In the genomic region with DNA sequence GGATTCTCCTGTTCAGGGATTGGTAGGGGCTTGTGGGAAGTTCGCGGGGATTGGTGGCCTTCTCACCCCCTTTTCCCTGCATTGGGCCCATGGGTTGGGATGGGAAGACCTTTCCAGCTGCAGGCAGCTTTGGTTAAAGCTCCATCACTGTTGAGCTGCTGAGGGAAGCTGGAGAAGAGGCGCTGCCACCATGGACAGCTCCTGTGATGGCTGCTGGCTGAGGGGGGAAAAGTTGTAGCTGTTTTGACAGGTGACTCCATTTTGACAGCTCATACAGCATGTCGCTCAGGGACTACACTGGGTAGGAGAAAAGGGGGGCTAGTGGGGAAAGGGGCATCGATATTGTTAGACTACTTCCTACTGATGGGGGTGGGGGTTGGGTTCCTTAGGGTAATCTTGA, we compare ENCODE assay signal across 17 mouse cellular contexts. TPM values are rescaled to one million over a fixed set of nuclear protein-coding genes. Genes with fewer than 3 reads are reported as not detected.
DNase-seq lines count a peak whose midpoint lies in the region; ATAC-seq lines count a peak whose summit lies in the region.
"Had no signal": no experiment of that assay in that cellular context is flagged by ENCODE, and none has a peak within 500 bp of the region (broad histone marks: within the 10 kb centered on the region; RNA-seq: fewer than 3 reads in every experiment).

No protein-coding gene starts in this region.

- 54% methylated on average over 5 of the region's 5 CpGs for WGBS in midbrain, embryonic 11.5 days
- 52% methylated on average over 5 of the region's 5 CpGs for WGBS in midbrain, embryonic 15.5 days
- 37% methylated on average over 5 of the region's 5 CpGs for WGBS in limb, embryonic 11.5 days

- H3K27me3 ChIP-seq in midbrain, embryonic 11.5 days (ENCODE audit: control insufficient read depth, insufficient read depth, low read length), result no peaks in the 10 kb centered on the region
- H3K27me3 ChIP-seq in midbrain, embryonic 15.5 days (replicated peaks), result no peaks in the 10 kb centered on the region
- H3K27me3 ChIP-seq in limb, embryonic 11.5 days (ENCODE audit: control insufficient read depth, insufficient read depth, low read length), result no peaks in the 10 kb centered on the region
- H3K27me3 ChIP-seq: liver, embryonic 13.5 days had no signal

- no peak overlapping the region for H3K4me2 ChIP-seq in midbrain, embryonic 11.5 days
- no peak overlapping the region for H3K4me2 ChIP-seq in midbrain, embryonic 15.5 days
- H3K4me2 ChIP-seq in limb, embryonic 11.5 days (ENCODE audit: low read depth, severe bottlenecking), result no peak overlapping the region
- H3K4me2 ChIP-seq: liver, embryonic 13.5 days had no signal

- H3K4me1 ChIP-seq in midbrain, embryonic 11.5 days (ENCODE audit: control insufficient read depth, insufficient read depth, low read length), result no peaks in the 10 kb centered on the region
- no peaks in the 10 kb centered on the region for H3K4me1 ChIP-seq in midbrain, embryonic 15.5 days
- no peaks in the 10 kb centered on the region for H3K4me1 ChIP-seq in limb, embryonic 11.5 days (ENCODE audit: control insufficient read depth, insufficient read depth, low read length)
- H3K4me1 ChIP-seq: liver, embryonic 13.5 days had no signal

- H3K9me3 ChIP-seq in midbrain, embryonic 11.5 days (ENCODE audit: control insufficient read depth, low read length), result no peaks in the 10 kb centered on the region
- H3K9me3 ChIP-seq in midbrain, embryonic 15.5 days, result no peaks in the 10 kb centered on the region
- H3K9me3 ChIP-seq in limb, embryonic 11.5 days (ENCODE audit: control insufficient read depth, low read length), result no peaks in the 10 kb centered on the region
- H3K9me3 ChIP-seq: liver, embryonic 13.5 days had no signal

- no peak overlapping the region for H3K4me3 ChIP-seq in midbrain, embryonic 11.5 days (ENCODE audit: low read depth, low read length)
- no peak overlapping the region for H3K4me3 ChIP-seq in midbrain, embryonic 15.5 days
- no peak overlapping the region for H3K4me3 ChIP-seq in limb, embryonic 11.5 days (ENCODE audit: low read depth, low read length)
- H3K4me3 ChIP-seq: liver, embryonic 13.5 days had no signal

- DNase-seq in heart, postnatal 4 days, result peak; percentile 34
- DNase-seq in heart, adult 18-20 months, result no peak
- DNase-seq in midbrain, embryonic 11.5 days (ENCODE audit: low spot score, missing footprints), result peak; percentile 84
- peak; percentile 50 for DNase-seq in ZHBTc4 (ENCODE audit: low read depth, low spot score)
- peak; percentile 76 for DNase-seq in limb, embryonic 11.5 days (ENCODE audit: low spot score)
- no peak for DNase-seq in urinary bladder, postnatal 14 days (ENCODE audit: low spot score)
- DNase-seq in frontal cortex, postnatal 25 days (ENCODE audit: low spot score in 2 of 2), result no peak
- DNase-seq: liver, embryonic 13.5 days; thymus, adult 18-20 months had no signal

- ATAC-seq in midbrain, embryonic 11.5 days (ENCODE audit: low FRiP score), result no peak
- ATAC-seq in midbrain, embryonic 15.5 days (replicated peaks), result no peak
- no peak for ATAC-seq in limb, embryonic 11.5 days (ENCODE audit: insufficient number of reproducible peaks, low FRiP score, low TSS enrichment, low read depth)
- ATAC-seq: intestine, postnatal 0 days had no signal

- H3K9ac ChIP-seq in midbrain, embryonic 11.5 days (ENCODE audit: low read length), result no peak overlapping the region
- H3K9ac ChIP-seq in midbrain, embryonic 15.5 days, result no peak overlapping the region
- H3K9ac ChIP-seq in limb, embryonic 11.5 days (ENCODE audit: low read length), result no peak overlapping the region
- H3K9ac ChIP-seq: liver, embryonic 13.5 days had no signal

- no peaks in the 10 kb centered on the region for H3K36me3 ChIP-seq in midbrain, embryonic 11.5 days (ENCODE audit: control insufficient read depth, insufficient read depth, low read length)
- H3K36me3 ChIP-seq in midbrain, embryonic 15.5 days (replicated peaks), result no peaks in the 10 kb centered on the region
- H3K36me3 ChIP-seq in limb, embryonic 11.5 days (ENCODE audit: control insufficient read depth, insufficient read depth, low read length), result no peaks in the 10 kb centered on the region
- H3K36me3 ChIP-seq: liver, embryonic 13.5 days had no signal

- H3K27ac ChIP-seq in midbrain, embryonic 11.5 days (ENCODE audit: low read depth, low read length), result no peak overlapping the region
- no peak overlapping the region for H3K27ac ChIP-seq in midbrain, embryonic 15.5 days
- H3K27ac ChIP-seq in limb, embryonic 11.5 days (replicated peaks; ENCODE audit: low read depth, low read length), result no peak overlapping the region
- H3K27ac ChIP-seq: liver, embryonic 13.5 days had no signal

RNA-seq across cellular contexts. Expression of gene Cyp19a1, which starts 3.0 kb away (rescaled TPM):
- not detected for total RNA-seq in heart, postnatal 4 days (2021)
- total RNA-seq in heart, adult 18-20 months (2021), result not detected
- polyA plus RNA-seq in midbrain, embryonic 11.5 days (2014; fragmentation: Nextera tagmentation; extraction: Ambion mirVana), result not detected in 2 replicates
- 0.11 TPM in 1 of 2 replicates, not detected in the other for polyA plus RNA-seq in midbrain, embryonic 15.5 days (2015; fragmentation: Nextera tagmentation; extraction: Ambion mirVana)
- not detected in 2 replicates for polyA plus RNA-seq in limb, embryonic 11.5 days (2014; fragmentation: Nextera tagmentation; extraction: Ambion mirVana)
- total RNA-seq: adrenal gland, postnatal 4 days; common myeloid progenitor, adult 5-6 weeks; heart, postnatal 25 days; monocyte, adult 5-6 weeks had no signal
- polyA plus RNA-seq: C2C12; intestine, postnatal 0 days; liver, embryonic 13.5 days; spleen, adult 2 months had no signal

RNA-seq across cellular contexts. Expression of gene Gldn, which starts 15.4 kb away (rescaled TPM):
- total RNA-seq in heart, postnatal 4 days (2021), result under 1 TPM in 1 of 2 experiments, not detected in 1; 0.11 TPM
- total RNA-seq in heart, adult 18-20 months (2021), result under 1 TPM in 1 of 2 experiments, not detected in 1; 0.33 TPM
- 0.10 and 0.16 TPM in 2 replicates for polyA plus RNA-seq in midbrain, embryonic 11.5 days (2014; fragmentation: Nextera tagmentation; extraction: Ambion mirVana)
- polyA plus RNA-seq in midbrain, embryonic 15.5 days (2015; fragmentation: Nextera tagmentation; extraction: Ambion mirVana), result 0.17 and 0.18 TPM in 2 replicates
- 0.17 and 0.32 TPM in 2 replicates for polyA plus RNA-seq in limb, embryonic 11.5 days (2014; fragmentation: Nextera tagmentation; extraction: Ambion mirVana)
- total RNA-seq: common myeloid progenitor, adult 5-6 weeks; monocyte, adult 5-6 weeks had no signal
- polyA plus RNA-seq: C2C12; intestine, postnatal 0 days; liver, embryonic 13.5 days had no signal

Comparison
In these comparisons a context has a peak if more than half of its experiments do, and no peak if none do; other contexts are left out.
1. DNase-seq: peak in heart, postnatal 4 days (single experiment), midbrain, embryonic 11.5 days (single experiment), ZHBTc4 (single experiment) and limb, embryonic 11.5 days (single experiment); none in heart, adult 18-20 months (0 of 2), urinary bladder, postnatal 14 days (single experiment) and frontal cortex, postnatal 25 days (0 of 2).